Mouse (Mus musculus) WW6 (cell line): ENCODE measurements around the gene Thrsp.
A peak's percentile ranks its signal among the peaks of the same experiment; 100 is the strongest.

Experiments
- DNase-seq: peaks from one replicate; pipeline ENCODE4 v3.0.0-alpha.2; 2013; ENCODE audit warnings: low read depth, low spot score

Thrsp gene

DNA sequence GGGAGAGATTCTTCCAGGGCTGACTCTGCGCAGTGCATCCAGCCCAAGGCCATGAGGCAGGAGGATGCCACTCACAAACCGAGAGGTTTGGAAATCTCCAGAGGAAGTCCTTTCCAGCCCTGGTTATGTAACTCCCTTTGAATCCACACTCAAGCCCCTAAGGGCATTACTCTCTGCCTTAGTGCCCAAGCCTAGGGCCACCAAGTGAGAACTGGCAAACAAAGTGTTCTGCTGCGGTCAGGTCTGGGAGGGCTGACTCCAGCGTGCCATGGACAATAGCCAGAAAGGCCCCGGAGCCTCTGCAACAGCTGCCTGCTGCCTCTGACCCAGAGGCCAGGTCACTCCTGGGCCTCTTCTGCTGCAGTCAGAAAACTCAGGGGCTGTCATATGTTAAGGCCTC is 1.2 kb upstream of the Thrsp start:
- DNase-seq = no peak

DNA sequence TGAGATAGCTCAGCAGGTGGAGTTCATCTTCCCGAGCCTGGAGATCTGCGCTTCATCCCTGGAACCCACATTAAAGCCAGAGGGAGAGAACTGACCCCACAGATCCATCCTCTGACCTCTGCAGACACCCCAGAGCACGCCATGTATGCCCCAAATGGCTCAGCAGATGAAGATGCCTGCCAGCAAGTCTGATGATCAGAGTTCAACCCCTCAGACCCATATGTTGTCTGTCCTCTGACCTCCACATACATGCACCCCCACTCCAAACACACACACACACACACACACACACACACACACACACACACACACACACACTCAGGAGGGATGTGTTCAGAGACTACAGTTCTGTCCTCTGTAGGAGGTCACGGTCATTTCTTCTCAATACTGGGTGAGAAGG is 1.1 kb downstream of the Thrsp start:
- no peak for DNase-seq

DNA sequence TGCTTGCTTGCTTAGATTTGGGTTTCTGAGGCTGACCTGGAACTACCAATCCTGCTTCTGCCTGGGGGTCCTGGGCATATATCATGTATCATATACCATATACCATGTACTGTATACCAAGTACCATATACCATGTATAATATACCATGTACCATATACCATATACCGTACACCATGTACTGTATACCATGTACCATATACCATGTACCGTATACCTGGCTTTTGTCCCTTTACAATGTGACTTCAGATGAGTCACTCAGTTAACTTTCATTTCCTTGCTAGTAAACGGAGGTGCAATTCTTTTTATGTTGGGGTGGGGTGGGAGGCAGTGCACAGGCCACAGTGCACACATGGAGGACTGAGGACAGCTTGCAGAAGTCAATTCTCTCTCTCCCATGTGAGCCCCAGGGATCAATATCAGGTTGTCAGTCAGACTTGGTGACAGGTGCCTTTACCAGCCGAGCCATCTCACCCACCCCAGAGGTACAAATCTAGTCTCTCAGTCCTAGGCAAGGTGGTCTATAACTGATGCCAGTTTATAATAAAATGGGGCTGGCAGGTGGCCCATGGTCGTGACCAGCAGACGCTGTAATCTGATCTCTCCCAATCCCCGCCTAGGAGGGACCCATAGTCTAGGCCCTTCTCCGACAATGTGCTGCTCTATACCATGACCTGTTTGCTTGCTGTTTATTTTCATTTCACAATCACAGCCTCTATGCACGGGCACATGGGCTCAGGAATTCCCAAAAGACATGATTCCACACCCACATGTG is 2.4 kb downstream of the Thrsp start:
- no peak for DNase-seq

DNA sequence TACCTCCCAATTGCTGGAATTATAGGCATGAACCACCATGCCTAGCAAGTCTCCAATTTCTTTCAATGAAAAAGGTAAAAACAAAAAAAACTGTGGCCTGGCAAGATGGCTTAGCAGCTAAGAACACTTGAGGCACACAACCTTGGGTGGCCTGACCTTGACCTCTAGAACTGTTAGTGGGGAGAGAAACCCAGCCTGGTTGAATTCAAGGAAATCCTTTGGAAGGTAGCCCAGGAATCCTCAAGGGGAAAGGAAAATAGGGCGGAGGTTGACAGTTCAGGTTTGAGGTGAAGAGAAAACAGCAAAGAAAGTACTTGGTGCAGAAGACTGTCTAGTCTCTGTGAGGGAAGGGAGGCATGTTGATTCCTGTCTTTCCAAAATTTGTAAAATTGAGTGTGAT is 3.1 kb downstream of the Thrsp start:
- DNase-seq = no peak

DNA sequence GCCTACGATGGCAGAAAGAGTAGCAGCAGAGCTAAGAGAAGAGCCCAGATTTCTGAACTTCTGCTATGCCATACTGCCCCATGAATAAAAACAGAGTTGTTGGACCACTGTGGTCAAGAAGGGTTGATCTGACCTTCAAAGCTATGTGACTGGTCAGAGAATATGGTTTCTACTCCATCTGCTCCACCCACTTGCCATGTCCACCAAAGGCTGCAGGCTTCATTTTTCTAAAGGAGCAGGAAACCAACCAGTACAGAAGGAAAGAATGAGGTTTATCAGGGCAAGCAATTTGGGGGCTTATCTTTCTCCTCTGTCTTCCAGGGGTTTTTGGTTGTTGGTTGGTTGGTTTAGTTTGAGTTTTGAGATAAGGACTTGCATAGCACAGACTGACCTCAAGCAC is 3.5 kb downstream of the Thrsp start:
- DNase-seq = no peak

DNA sequence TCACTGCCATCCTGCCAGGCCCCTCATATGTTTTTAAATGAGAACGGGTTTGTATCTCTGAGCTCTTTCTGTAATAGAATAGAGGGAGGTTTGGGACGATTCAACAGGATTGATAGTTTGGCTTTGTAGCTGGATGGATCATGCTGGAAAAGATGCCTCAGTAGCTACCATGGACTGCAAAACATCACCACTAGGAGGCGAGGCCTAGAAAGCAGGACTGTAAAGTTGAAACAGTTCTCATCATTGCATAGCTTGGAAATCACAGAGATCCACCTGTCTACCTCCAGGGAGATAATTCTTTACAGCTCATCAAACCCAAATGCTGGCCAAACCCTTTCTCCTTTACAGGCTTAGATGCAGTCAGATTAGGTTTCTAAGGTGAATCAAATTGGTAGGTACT is 6.0 kb downstream of the Thrsp start:
- DNase-seq = no peak

DNA sequence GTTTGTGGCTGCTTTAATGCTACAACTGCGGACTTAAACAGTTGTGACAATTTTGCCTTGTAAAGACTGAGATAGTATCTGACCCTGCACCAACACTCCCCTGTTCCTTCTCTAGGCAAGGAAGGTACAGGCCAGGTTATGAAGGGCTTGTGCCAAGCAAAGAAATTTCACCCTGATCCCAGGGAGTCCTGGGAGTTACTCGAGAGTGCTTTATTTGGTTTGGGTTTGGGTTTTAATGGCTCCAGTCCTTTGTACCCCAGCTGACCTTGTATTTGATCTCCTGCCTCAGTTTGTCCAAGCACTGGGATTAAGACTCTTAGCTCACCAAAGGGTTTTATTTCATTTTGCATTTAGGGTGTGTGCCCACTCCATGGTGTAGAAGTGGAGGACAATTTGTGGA is 6.4 kb downstream of the Thrsp start:
- no peak for DNase-seq

DNA sequence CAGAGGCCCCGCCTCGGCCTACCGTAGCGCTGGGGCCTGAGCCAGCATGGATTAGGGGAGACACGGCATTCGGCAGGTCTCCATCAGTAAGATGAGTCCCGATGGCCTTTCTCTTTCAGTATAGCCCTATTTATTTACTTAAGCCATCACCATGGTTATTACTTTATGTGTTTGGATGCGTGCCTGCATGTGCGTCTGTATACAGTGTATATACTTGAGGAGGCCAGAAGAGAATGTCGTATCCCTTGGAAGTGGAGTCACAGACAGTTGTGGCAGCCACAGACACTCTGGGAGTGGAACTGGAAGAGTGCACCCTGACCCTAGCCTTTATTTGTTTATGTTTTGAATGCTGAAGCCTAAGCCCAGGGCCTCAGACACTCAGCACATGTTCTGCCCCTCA is 10.4 kb downstream of the Thrsp start:
- DNase-seq = no peak

DNA sequence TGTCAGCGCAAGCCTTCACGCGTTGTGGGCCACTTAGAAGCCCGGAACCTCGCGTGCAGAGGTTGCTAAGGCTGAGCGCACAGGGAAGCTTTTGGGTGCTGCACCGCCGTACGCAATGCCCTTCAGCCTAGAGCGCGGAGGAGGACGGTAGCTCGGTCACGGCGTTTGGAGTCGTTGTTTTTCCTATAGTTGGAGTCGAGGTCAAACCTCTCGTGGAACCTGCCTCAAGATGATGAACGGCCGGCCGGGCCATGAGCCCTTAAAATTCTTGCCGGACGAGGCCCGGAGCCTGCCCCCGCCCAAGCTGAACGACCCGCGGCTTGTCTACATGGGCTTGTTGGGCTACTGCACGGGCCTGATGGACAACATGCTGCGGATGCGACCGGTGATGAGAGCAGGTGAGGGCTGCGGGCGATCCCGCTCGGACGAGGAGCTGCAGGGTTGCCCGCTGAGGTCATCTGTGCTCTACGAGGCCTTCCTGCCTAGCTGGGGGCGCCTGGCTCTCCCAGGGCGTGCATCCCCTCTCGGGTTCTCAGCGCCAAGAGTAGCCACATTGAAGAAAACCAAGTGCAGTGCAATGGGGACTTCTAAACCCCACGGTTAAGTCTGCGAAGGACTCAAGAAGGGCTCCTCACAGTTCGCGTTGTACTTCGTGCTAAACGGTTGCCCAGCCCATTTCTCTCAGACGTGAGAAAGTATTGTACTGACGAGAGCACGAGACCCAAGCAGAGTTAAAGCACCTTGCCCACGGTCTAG is 17.4 kb downstream of the Thrsp start, which contains the start of gene Ndufc2:
TSS of gene Ndufc2 (plus strand) at position 44 of the 756 bp plus-strand sequence.
- peak; percentile 52 for DNase-seq

DNA sequence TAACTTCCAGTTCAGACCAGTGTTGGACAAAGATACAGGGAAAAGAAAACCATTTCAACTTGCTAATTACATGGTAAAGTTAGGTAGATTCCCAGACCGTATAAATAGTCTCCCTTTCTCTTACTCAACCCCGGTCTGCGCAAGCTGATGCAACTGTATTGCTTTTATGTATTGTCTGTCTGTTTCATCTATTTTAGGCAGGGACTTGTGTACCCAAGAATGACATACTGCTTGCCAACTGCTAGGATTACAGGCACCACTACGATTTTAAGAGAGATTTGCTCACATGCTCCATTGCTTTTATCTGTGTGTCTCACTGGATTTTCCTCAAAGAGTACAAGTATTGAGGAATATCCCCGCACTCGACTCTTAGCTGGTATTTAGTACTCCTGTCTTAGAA is 18.6 kb downstream of the Thrsp start:
- DNase-seq = no peak

DNA sequence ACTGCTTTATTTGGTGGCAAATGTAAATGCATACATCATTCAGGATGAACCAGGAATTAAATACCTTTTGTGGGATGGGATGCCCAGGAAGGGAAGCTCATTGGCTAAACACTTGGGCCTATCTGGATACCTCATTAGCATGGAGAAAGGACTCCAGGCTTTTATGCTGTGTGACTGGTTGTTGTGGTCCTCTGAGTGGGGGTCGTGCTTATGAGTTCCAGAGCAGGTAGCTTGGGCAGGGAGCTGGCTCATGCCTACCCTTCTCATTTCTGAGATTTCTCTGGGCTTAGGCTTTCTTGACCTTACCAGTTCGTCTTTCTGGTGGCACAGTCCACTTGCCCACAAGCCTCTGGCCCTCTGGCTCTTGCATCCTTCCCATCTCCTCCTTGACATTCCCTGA is 23.2 kb downstream of the Thrsp start:
- no peak for DNase-seq

DNA sequence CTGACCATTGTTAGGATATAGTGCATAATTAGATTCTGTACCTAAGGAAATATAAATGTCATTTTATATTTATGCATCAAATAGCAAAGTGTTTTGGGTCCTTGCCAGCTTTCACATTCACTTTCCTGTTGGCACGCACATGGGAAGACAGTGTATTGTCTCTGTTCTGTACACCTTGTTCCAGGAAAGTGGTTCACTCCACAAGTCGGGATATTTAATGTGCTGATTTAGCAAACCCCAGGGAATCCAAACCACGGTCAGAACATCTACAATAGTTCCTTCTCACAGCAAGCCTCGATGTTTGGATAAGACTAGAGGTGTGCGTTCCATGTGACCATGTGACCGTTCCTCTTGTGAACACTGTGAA is 25.5 kb downstream of the Thrsp start:
- DNase-seq = no peak

DNA sequence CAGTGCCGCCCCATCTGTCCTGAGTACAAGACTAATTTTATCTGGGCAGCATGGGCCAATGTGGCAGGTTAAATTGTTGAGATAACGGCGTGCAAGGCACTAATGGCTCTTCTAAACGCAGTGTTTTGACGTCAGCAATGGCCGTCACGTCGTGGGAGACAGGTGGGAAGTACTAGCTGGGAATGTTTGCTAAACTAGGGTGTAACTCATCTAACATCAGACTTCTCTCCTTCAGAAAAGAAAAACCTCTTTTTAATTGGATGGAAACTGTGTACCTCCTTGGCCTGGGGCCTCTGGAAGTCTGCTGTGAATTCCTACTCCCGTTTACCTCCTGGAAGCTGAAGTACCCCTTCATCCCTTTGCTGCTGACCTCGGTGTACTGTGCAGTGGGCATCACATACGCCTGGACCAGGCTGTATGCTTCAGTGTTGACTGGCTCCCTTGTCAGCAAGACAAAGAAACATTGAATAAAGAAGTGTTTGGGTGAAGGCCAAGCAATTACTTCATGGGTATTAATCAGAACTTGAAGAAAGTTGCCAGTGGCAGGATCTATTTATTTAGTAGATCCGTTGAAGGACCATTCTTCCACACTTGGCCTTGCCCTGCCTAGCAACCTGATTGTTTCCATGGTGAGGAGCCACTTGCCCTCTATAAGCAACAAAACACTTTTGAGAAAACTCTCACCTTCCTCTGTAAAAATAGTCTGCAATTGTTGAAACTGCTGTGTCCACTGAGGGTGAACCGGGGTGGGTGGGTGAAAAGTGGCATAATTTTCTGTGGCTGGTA is 26.0 kb downstream of the Thrsp start:
- DNase-seq = no peak

DNA sequence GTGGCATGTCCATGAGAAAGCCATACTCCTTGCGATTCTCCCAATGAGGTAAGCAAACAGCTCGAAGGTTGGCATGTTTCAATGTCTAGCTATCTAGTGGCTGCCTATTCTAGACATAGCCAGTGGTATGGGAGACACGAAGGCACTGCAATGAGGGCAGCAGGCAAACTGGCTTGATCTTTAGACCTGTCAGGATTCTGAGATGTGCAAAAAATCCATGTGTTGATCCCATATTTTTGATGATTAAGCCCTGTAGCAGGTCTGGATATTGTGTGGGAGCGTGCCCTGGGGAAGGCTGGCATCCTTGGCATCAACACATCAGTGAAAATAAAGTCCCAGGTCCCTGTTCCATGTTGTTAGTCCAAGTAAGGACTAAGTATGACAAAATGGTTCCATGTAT is 29.0 kb downstream of the Thrsp start:
- DNase-seq = no peak

DNA sequence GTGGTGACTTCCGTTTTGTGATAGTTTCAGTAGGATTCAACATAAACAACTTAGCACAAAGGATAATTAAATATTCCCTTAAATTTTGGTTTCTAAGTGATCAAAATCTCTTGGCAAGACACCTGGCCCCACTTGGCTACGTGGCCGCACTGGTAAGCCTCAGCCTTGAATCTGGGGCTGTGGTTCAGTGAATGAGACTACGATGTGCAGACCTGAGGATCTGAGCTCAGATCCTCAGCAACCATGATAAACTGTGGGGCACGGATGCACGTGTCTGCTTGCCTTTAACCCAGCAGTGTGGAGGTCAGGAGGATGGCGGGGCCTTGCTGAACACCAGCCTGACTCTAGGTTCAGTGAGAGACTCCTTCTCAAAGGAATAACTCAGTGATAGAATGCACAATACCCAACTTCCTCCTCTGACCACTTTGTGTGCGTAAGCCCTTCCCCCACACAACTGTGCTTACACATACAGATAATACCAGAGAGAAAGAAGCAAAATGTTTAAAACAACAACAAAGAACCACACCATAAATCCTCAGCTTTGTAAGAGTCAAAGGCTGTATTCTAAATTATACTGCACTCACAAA is 29.9 kb downstream of the Thrsp start:
- no peak for DNase-seq

DNA sequence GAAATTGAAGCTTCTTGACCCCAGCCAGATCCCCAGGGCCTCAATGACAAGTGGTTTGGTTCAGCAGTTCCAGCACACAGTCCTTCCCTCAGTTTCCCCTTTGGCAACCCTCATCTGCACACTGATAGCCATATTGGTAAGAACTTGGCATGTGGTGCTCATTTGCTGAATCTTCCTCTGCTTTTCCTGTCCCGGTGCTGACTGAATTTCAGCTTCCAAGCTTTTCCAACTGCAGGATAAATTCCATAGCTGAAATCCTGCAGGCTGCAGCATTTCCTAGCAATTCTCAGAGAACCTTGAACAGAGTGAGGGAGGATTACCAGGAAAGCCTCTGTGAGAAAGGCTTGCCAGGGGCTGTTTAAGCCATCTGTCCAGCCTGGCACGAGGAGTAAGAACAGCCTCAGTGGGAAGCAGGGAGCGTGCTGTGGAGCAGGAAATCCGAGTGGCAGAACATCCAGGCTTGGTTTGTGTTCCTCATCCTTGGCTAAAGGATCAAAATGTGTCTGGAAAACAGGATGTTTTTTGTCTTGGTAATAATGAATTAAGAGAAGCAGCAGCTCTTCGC is 30.6 kb downstream of the Thrsp start:
- no peak for DNase-seq

DNA sequence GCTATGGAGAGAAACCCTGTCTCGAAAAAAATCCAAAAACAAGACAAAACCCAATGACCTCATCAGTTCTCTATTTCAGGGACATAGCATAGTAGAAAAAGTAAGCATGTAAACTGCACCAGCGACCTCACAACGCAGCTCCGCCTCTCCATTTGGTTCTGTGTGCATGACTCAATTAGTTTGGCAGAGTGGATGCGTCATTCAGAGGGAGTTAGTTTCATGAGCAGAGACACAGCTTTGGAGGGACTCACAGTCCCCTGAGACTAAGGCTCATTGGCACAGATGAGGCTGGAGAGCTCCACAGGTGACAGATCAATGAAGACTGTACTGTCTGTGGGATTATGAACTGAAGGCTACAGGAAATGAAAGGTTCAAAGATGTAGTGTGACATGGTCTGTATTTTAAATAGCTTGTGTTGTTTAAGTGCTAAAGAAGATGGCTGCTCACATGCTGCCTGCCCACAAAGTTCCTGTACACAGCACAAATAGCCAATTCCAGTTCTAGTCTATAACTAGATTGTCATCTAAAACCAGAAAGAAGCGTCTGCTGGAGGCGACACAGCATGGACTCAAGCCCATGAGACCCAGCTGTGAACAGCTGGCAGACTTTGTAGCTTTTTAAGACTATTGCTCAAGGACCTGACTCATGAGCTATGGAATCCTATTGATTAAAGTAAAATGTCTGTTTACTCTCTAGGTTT is 31.3 kb downstream of the Thrsp start:
- no peak for DNase-seq

DNA sequence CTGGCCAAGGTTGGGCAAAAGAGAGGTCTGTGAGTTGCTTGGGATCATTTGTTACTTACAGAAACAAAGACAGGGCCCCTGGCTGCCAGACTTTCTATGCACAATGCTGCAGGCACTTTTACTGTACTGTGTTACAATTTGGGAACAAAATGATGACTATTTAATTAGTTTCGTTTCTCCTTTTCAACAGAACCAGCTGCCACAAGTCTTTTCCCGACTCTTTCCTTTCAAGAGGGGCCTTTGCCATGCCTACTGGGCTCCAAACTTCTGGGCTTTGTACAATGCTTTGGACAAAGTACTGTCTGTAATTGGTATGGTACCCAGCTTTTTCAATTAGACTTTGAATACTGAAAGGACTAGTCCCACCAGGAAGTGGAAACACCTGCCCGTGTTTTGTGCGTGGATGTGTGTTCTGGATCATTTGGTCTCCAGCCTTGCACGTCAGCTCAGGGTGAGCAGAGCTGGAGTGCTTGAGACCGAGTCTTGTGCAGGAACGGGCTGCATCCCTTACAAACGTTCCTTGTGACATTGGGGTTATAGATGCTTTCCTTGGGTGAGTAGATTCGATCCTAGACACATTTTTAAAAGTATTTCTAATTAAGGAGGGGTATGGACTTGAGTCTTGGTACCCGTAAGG is 33.9 kb downstream of the Thrsp start:
- no peak for DNase-seq

DNA sequence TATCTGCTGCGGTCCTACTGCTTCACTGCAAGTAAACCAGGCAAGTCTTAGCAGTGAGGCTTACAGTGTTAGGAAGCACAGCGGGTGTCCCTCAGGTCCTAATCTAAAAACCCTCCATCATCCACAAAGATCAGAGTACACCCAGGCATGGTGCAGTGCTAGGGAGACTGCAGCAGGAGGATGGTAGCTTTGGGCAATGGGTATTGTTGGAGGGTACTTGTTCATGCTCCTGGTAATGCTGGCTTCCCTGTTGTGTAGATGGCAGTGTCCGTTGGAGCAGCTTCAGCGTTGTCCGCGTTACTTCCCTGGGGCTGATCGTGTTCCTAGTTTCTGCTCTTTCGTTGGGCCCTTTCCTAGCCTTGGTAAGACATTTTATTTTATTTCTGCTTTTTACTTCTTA is 34.9 kb downstream of the Thrsp start:
- no peak for DNase-seq

DNA sequence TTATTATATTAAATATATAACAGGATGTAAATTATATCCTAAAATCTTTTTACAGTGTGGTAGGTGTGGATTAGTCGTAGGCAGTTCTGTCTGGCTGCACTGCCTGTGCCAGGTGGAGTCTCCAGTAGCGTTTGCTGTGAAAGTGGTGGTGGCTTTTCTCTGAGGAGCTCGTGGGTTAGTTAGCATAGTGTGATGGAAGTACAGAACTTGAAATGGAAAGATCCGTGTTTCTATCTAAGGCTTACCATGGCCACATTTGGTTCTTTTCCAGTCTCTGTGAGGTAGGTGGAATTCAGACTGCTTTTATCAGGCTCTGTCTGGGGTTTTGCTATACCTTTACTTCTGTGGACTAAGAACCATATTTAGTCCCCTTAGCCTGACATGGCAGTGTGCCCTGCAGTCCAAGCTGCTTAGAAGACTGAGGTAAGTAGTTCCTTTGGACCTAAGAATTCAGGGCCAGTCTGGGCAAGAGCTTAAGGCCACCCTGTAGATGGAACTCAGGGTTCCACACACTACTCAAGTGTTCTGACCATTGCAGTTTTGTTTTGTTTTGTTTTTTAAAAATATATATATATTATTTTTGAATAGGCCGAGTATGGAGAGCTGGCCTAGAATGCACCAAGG is 36.9 kb downstream of the Thrsp start:
- DNase-seq = no peak
